Comparison of ENCODE assay signal across 17 mouse cellular contexts in genomic region chr11:102434816-102435705, GRCm38 (mm10). TPM values are rescaled to one million over a fixed set of nuclear protein-coding genes. Genes with fewer than 3 reads are reported as not detected.
DNase-seq lines count a peak whose midpoint lies in the region; ATAC-seq lines count a peak whose summit lies in the region.
"Had no signal": no experiment of that assay in that cellular context is flagged by ENCODE, and none has a peak within 500 bp of the region (broad histone marks: within the 10 kb centered on the region; RNA-seq: fewer than 3 reads in every experiment).

No protein-coding gene starts in this region.

- H3K4me1 ChIP-seq in midbrain, embryonic 11.5 days (ENCODE audit: control insufficient read depth, insufficient read depth, low read length), result peaks cover 20% of the 10 kb centered on the region
- peaks cover 18% of the 10 kb centered on the region for H3K4me1 ChIP-seq in midbrain, embryonic 14.5 days (ENCODE audit: control insufficient read depth, insufficient read depth, low read length)
- H3K4me1 ChIP-seq in forebrain, embryonic 15.5 days, result peaks cover 52% of the 10 kb centered on the region

- no peak overlapping the region for H3K4me3 ChIP-seq in midbrain, embryonic 11.5 days (ENCODE audit: low read depth, low read length)
- H3K4me3 ChIP-seq in midbrain, embryonic 14.5 days (replicated peaks; ENCODE audit: low read depth, low read length), result no peak overlapping the region
- H3K4me3 ChIP-seq in forebrain, embryonic 15.5 days, result no peak overlapping the region
- H3K4me3 ChIP-seq: forebrain, embryonic 13.5 days; kidney, embryonic 15.5 days; left cerebral cortex, adult 2 months; limb, embryonic 12.5 days; liver, embryonic 15.5 days had no signal

- H3K4me2 ChIP-seq in midbrain, embryonic 11.5 days, result no peak overlapping the region
- no peak overlapping the region for H3K4me2 ChIP-seq in midbrain, embryonic 14.5 days (ENCODE audit: low read length)
- H3K4me2 ChIP-seq in forebrain, embryonic 15.5 days (replicated peaks), result no peak overlapping the region
- H3K4me2 ChIP-seq: forebrain, embryonic 13.5 days; kidney, embryonic 15.5 days; limb, embryonic 12.5 days; liver, embryonic 15.5 days; lung, embryonic 14.5 days had no signal

- H3K9me3 ChIP-seq in midbrain, embryonic 11.5 days (ENCODE audit: control insufficient read depth, low read length), result no peaks in the 10 kb centered on the region
- no peaks in the 10 kb centered on the region for H3K9me3 ChIP-seq in midbrain, embryonic 14.5 days (ENCODE audit: control insufficient read depth, low read length)
- no peaks in the 10 kb centered on the region for H3K9me3 ChIP-seq in forebrain, embryonic 15.5 days
- H3K9me3 ChIP-seq: forebrain, embryonic 13.5 days; kidney, embryonic 15.5 days; limb, embryonic 12.5 days; liver, embryonic 15.5 days had no signal

- DNase-seq in adrenal gland, postnatal 14 days, result peak; percentile 9
- no peak for DNase-seq in adrenal gland, adult 18-20 months (ENCODE audit: low spot score in 2 of 2)
- peak; percentile 92 for DNase-seq in heart, adult 11 months
- DNase-seq in heart, postnatal 36 days, result no peak
- DNase-seq in midbrain, embryonic 11.5 days (ENCODE audit: low spot score, missing footprints), result peak; percentile 81
- no peak for DNase-seq in midbrain, embryonic 14.5 days
- peak; percentile 61 for DNase-seq in cerebellum, adult 9-10 months

- ATAC-seq in midbrain, embryonic 11.5 days (ENCODE audit: low FRiP score), result no peak
- ATAC-seq in midbrain, embryonic 14.5 days (ENCODE audit: low FRiP score, low TSS enrichment), result no peak
- no peak for ATAC-seq in forebrain, embryonic 15.5 days (replicated peaks)

- peaks cover 14% of the 10 kb centered on the region for H3K36me3 ChIP-seq in midbrain, embryonic 11.5 days (ENCODE audit: control insufficient read depth, insufficient read depth, low read length)
- peaks cover 66% of the 10 kb centered on the region for H3K36me3 ChIP-seq in midbrain, embryonic 14.5 days (ENCODE audit: control insufficient read depth, insufficient read depth, low read length)
- H3K36me3 ChIP-seq in forebrain, embryonic 15.5 days, result peaks cover 43% of the 10 kb centered on the region

- intact Hi-C loops in heart, postnatal 36 days (cut with DNase I), result loop anchor here (5.0 kb wide), 1 partner anchor 218 kb away; no protein-coding TSS in a partner anchor

- peaks cover 11% of the 10 kb centered on the region for H3K27me3 ChIP-seq in midbrain, embryonic 11.5 days (ENCODE audit: control insufficient read depth, insufficient read depth, low read length)
- H3K27me3 ChIP-seq in midbrain, embryonic 14.5 days (ENCODE audit: control insufficient read depth, insufficient read depth, low read length), result no peaks in the 10 kb centered on the region
- no peaks in the 10 kb centered on the region for H3K27me3 ChIP-seq in forebrain, embryonic 15.5 days

- WGBS in midbrain, embryonic 11.5 days, result 96% methylated on average over 11 of the region's 11 CpGs
- WGBS in midbrain, embryonic 14.5 days, result 96% methylated on average over 11 of the region's 11 CpGs
- 92% methylated on average over 11 of the region's 11 CpGs for WGBS in forebrain, embryonic 15.5 days

- H3K9ac ChIP-seq in midbrain, embryonic 11.5 days (ENCODE audit: low read length), result no peak overlapping the region
- no peak overlapping the region for H3K9ac ChIP-seq in midbrain, embryonic 14.5 days (replicated peaks; ENCODE audit: low read length)
- no peak overlapping the region for H3K9ac ChIP-seq in forebrain, embryonic 15.5 days (replicated peaks)
- H3K9ac ChIP-seq: forebrain, embryonic 13.5 days; kidney, embryonic 15.5 days; liver, embryonic 15.5 days; lung, embryonic 14.5 days had no signal

- no peak overlapping the region for H3K27ac ChIP-seq in midbrain, embryonic 11.5 days (ENCODE audit: low read depth, low read length)
- no peak overlapping the region for H3K27ac ChIP-seq in midbrain, embryonic 14.5 days (replicated peaks; ENCODE audit: low read depth, low read length)
- H3K27ac ChIP-seq in forebrain, embryonic 15.5 days (replicated peaks), result no peak overlapping the region
- H3K27ac ChIP-seq: forebrain, embryonic 13.5 days; kidney, embryonic 15.5 days; left cerebral cortex, adult 2 months; limb, embryonic 12.5 days; liver, embryonic 15.5 days had no signal

RNA-seq across cellular contexts. Expression of gene Grn, which starts 4.9 kb away (rescaled TPM):
- total RNA-seq in adrenal gland, postnatal 14 days (2021), result 180 and 194 TPM in 2 replicates
- 100 to 1,000 TPM; 156 to 181 TPM for total RNA-seq in adrenal gland, adult 18-20 months (2021)
- 100 to 1,000 TPM; 113 to 122 TPM for total RNA-seq in heart, postnatal 36 days (2021)
- polyA plus RNA-seq in midbrain, embryonic 11.5 days (2014; fragmentation: Nextera tagmentation; extraction: Ambion mirVana), result 36.8 and 39.3 TPM in 2 replicates
- polyA plus RNA-seq in midbrain, embryonic 14.5 days (2014; fragmentation: Nextera tagmentation; extraction: Ambion mirVana), result 33.1 and 45.5 TPM in 2 replicates
- polyA plus RNA-seq in forebrain, embryonic 15.5 days (2015; fragmentation: Nextera tagmentation; extraction: Ambion mirVana), result 61.8 and 62.0 TPM in 2 replicates

RNA-seq across cellular contexts. Expression of gene Fam171a2, which starts 12.4 kb away (rescaled TPM):
- 8.2 and 9.6 TPM in 2 replicates for total RNA-seq in adrenal gland, postnatal 14 days (2021)
- total RNA-seq in adrenal gland, adult 18-20 months (2021), result 1 to 10 TPM; 3.4 to 3.5 TPM
- 1 to 10 TPM; 4.3 to 5.2 TPM for total RNA-seq in heart, postnatal 36 days (2021)
- 7.2 and 10.6 TPM in 2 replicates for polyA plus RNA-seq in midbrain, embryonic 11.5 days (2014; fragmentation: Nextera tagmentation; extraction: Ambion mirVana)
- 28.6 and 50.4 TPM in 2 replicates for polyA plus RNA-seq in midbrain, embryonic 14.5 days (2014; fragmentation: Nextera tagmentation; extraction: Ambion mirVana)
- polyA plus RNA-seq in forebrain, embryonic 15.5 days (2015; fragmentation: Nextera tagmentation; extraction: Ambion mirVana), result 22.5 and 24.3 TPM in 2 replicates

RNA-seq across cellular contexts. Expression of gene Slc25a39, which starts 27.3 kb away (rescaled TPM):
- 373 and 415 TPM in 2 replicates for total RNA-seq in adrenal gland, postnatal 14 days (2021)
- 100 to 1,000 TPM; 461 to 466 TPM for total RNA-seq in adrenal gland, adult 18-20 months (2021)
- 100 to 1,000 TPM; 174 to 183 TPM for total RNA-seq in heart, postnatal 36 days (2021)
- polyA plus RNA-seq in midbrain, embryonic 11.5 days (2014; fragmentation: Nextera tagmentation; extraction: Ambion mirVana), result 167 and 193 TPM in 2 replicates
- polyA plus RNA-seq in midbrain, embryonic 14.5 days (2014; fragmentation: Nextera tagmentation; extraction: Ambion mirVana), result 132 and 144 TPM in 2 replicates
- 144 TPM in 2 replicates for polyA plus RNA-seq in forebrain, embryonic 15.5 days (2015; fragmentation: Nextera tagmentation; extraction: Ambion mirVana)

RNA-seq across cellular contexts. Expression of gene Itga2b, which starts 34.9 kb away (rescaled TPM):
- total RNA-seq in adrenal gland, postnatal 14 days (2021), result 4.6 and 7.4 TPM in 2 replicates
- total RNA-seq in adrenal gland, adult 18-20 months (2021), result 1 to 10 TPM; 3.4 to 3.6 TPM
- 1 to 10 TPM; 3.1 to 3.8 TPM for total RNA-seq in heart, postnatal 36 days (2021)
- 4.5 and 5.2 TPM in 2 replicates for polyA plus RNA-seq in midbrain, embryonic 11.5 days (2014; fragmentation: Nextera tagmentation; extraction: Ambion mirVana)
- 5.4 and 7.7 TPM in 2 replicates for polyA plus RNA-seq in midbrain, embryonic 14.5 days (2014; fragmentation: Nextera tagmentation; extraction: Ambion mirVana)
- 4.0 and 4.7 TPM in 2 replicates for polyA plus RNA-seq in forebrain, embryonic 15.5 days (2015; fragmentation: Nextera tagmentation; extraction: Ambion mirVana)

RNA-seq across cellular contexts. Expression of gene Rundc3a, which starts 41.9 kb away (rescaled TPM):
- 31.3 and 31.6 TPM in 2 replicates for total RNA-seq in adrenal gland, postnatal 14 days (2021)
- total RNA-seq in adrenal gland, adult 18-20 months (2021), result 10 to 100 TPM; 40.0 to 45.9 TPM
- total RNA-seq in heart, postnatal 36 days (2021), result under 1 TPM in 1 of 2 experiments, not detected in 1; 0.19 TPM
- 42.0 and 43.0 TPM in 2 replicates for polyA plus RNA-seq in midbrain, embryonic 11.5 days (2014; fragmentation: Nextera tagmentation; extraction: Ambion mirVana)
- polyA plus RNA-seq in midbrain, embryonic 14.5 days (2014; fragmentation: Nextera tagmentation; extraction: Ambion mirVana), result 113 and 165 TPM in 2 replicates
- polyA plus RNA-seq in forebrain, embryonic 15.5 days (2015; fragmentation: Nextera tagmentation; extraction: Ambion mirVana), result 149 and 150 TPM in 2 replicates
- total RNA-seq: gastrocnemius, adult 18-20 months; gastrocnemius, postnatal 36 days had no signal
- polyA plus RNA-seq: G1E had no signal

Comparison
In these comparisons a context has a peak if more than half of its experiments do, and no peak if none do; other contexts are left out.
1. DNase-seq: peak in adrenal gland, postnatal 14 days (single experiment), heart, adult 11 months (single experiment), midbrain, embryonic 11.5 days (single experiment) and cerebellum, adult 9-10 months (single experiment); none in adrenal gland, adult 18-20 months (0 of 2), heart, postnatal 36 days (0 of 2) and midbrain, embryonic 14.5 days (single experiment).